Mouse (Mus musculus): ENCODE measurements at regions not wholly inside any gene's neighbourhood (a gene's known extent, or its start where the extent isn't known, plus 50 kb on each side); places are given as distances from the start of the nearest gene placed in this dataset.

GRCm38 (mm10) chr7:77867518-77867917, 870.3 kb downstream of the Ntrk3 start:
- Histone ChIP-seq H3K27me3 (ENCODE audit: control insufficient read depth, insufficient read depth, low read length, poor library complexity, severe bottlenecking) (no peaks in the 10 kb centered on the region; the same call in 1 of the 2 replicates), H3K36me3 (ENCODE audit: control insufficient read depth, insufficient read depth, low read length, poor library complexity, severe bottlenecking) (no peaks in the 10 kb centered on the region), H3K27ac (ENCODE audit: insufficient read depth, low read length) (no peak overlapping the region), H3K9me3 (replicated peaks; ENCODE audit: control insufficient read depth, insufficient read depth, low read length, poor library complexity, severe bottlenecking) (no peaks in the 10 kb centered on the region), H3K4me3 (ENCODE audit: low read depth, low read length) (no peak overlapping the region), H3K4me1 (ENCODE audit: control insufficient read depth, insufficient read depth, low read length) (no peaks in the 10 kb centered on the region), H3K9ac (ENCODE audit: low read depth, poor library complexity, severe bottlenecking) (no peak overlapping the region)
- TF ChIP-seq CTCF (IDR thresholded peaks at IDR 0.05; ENCODE audit: low read depth, low read length), result no peak
- TF ChIP-seq POLR2A (IDR thresholded peaks at IDR 0.05; ENCODE audit: insufficient read depth, low read length), result no peak
- TF ChIP-seq EP300 (IDR thresholded peaks at IDR 0.05; ENCODE audit: insufficient read depth, low read depth, low read length), result no peak

DNA sequence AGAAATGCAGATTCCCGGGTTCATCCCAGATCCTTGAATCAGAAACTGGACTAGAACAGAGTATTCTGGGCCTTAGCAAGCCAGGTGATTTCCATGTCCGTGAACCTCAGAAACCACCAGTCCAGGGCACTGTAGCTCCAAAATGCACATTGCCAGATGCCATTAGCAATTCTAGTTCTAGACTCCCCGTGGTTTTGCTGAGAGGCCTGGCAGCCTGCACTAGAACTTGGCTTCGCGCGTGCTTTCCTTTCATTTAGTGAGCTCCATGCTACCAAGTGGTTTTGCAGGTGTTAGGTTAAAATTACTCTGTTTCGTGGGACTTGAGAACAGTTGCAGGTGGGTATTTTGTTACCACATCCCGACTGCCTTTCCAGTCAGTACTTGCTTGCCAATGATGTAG, 876.0 kb downstream of the Ntrk3 start:
- Histone ChIP-seq H3K27me3 (ENCODE audit: control insufficient read depth, insufficient read depth, low read length, poor library complexity, severe bottlenecking) (no peaks in the 10 kb centered on the region; the same call in none of the 2 replicates), H3K36me3 (ENCODE audit: control insufficient read depth, insufficient read depth, low read length, poor library complexity, severe bottlenecking) (no peaks in the 10 kb centered on the region), H3K4me3 (ENCODE audit: low read depth, low read length) (no peak overlapping the region), H3K4me1 (ENCODE audit: control insufficient read depth, insufficient read depth, low read length) (no peaks in the 10 kb centered on the region), H3K9me3 (replicated peaks; ENCODE audit: control insufficient read depth, insufficient read depth, low read length, poor library complexity, severe bottlenecking) (no peaks in the 10 kb centered on the region), H3K9ac (ENCODE audit: low read depth, poor library complexity, severe bottlenecking) (no peak overlapping the region), H3K27ac (ENCODE audit: insufficient read depth, low read length) (no peak overlapping the region)
- TF ChIP-seq POLR2A (IDR thresholded peaks at IDR 0.05; ENCODE audit: insufficient read depth, low read length) (no peak), CTCF (IDR thresholded peaks at IDR 0.05; ENCODE audit: low read depth, low read length) (no peak), EP300 (IDR thresholded peaks at IDR 0.05; ENCODE audit: insufficient read depth, low read depth, low read length) (no peak)

GRCm38 (mm10) chr7:77858436-77858835, 879.4 kb downstream of the Ntrk3 start:
- Histone ChIP-seq H3K9ac (ENCODE audit: low read depth, poor library complexity, severe bottlenecking) (no peak overlapping the region), H3K4me1 (ENCODE audit: control insufficient read depth, insufficient read depth, low read length) (no peaks in the 10 kb centered on the region)
- TF ChIP-seq CTCF (IDR thresholded peaks at IDR 0.05; ENCODE audit: low read depth, low read length) (no peak), POLR2A (IDR thresholded peaks at IDR 0.05; ENCODE audit: insufficient read depth, low read length) (no peak)

GRCm38 (mm10) chr7:77857979-77858378, 879.8 kb downstream of the Ntrk3 start:
- H3K9ac ChIP-seq (ENCODE audit: low read depth, poor library complexity, severe bottlenecking), result no peak overlapping the region
- H3K36me3 ChIP-seq (ENCODE audit: control insufficient read depth, insufficient read depth, low read length, poor library complexity, severe bottlenecking), result no peaks in the 10 kb centered on the region
- no peaks in the 10 kb centered on the region for H3K4me1 ChIP-seq (ENCODE audit: control insufficient read depth, insufficient read depth, low read length)
- TF ChIP-seq EP300 (IDR thresholded peaks at IDR 0.05; ENCODE audit: insufficient read depth, low read depth, low read length), result no peak
- no peak for TF ChIP-seq CTCF (IDR thresholded peaks at IDR 0.05; ENCODE audit: low read depth, low read length)
- TF ChIP-seq POLR2A (IDR thresholded peaks at IDR 0.05; ENCODE audit: insufficient read depth, low read length), result no peak
- H3K27ac ChIP-seq (ENCODE audit: insufficient read depth, low read length), result no peak overlapping the region
- no peaks in the 10 kb centered on the region; the same call in 1 of the 2 replicates for H3K27me3 ChIP-seq (ENCODE audit: control insufficient read depth, insufficient read depth, low read length, poor library complexity, severe bottlenecking)
- no peaks in the 10 kb centered on the region for H3K9me3 ChIP-seq (replicated peaks; ENCODE audit: control insufficient read depth, insufficient read depth, low read length, poor library complexity, severe bottlenecking)
- no peak overlapping the region for H3K4me3 ChIP-seq (ENCODE audit: low read depth, low read length)

More at GRCm38 (mm10) chr7:77858436-77858835, 879.4 kb downstream of the Ntrk3 start:
- no peaks in the 10 kb centered on the region for H3K9me3 ChIP-seq (replicated peaks; ENCODE audit: control insufficient read depth, insufficient read depth, low read length, poor library complexity, severe bottlenecking)
- no peak overlapping the region for H3K4me3 ChIP-seq (ENCODE audit: low read depth, low read length)
- no peaks in the 10 kb centered on the region for H3K36me3 ChIP-seq (ENCODE audit: control insufficient read depth, insufficient read depth, low read length, poor library complexity, severe bottlenecking)
- no peaks in the 10 kb centered on the region; the same call in 1 of the 2 replicates for H3K27me3 ChIP-seq (ENCODE audit: control insufficient read depth, insufficient read depth, low read length, poor library complexity, severe bottlenecking)
- no peak overlapping the region for H3K27ac ChIP-seq (ENCODE audit: insufficient read depth, low read length)

DNA sequence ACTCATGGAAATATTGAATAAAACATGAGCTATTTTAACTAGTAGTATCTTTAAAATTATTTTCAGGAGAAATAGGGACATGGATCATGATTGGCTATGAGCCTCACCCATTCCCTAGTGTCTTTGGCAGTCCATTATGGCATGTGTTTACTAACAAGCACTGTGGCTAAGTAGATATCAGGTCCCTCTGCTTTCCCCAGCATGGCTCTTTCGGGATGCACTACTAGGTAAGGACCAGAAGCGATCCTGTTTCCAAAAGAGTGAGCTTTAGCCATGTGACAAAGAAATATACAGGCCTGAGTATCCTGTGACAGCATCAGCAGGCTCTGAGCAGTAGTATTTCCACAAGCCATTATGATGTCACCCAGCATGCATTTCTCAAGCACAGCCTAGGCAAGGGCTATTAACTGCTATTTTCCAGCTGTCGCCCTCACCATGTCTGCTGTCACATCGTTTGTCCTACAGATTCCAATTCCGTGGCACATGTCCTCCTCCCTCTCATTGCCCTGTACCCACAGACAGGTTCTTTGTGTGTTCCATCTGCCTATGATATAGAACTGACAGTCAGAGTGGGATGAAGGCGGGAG, 882.1 kb downstream of the Ntrk3 start:
- Histone ChIP-seq H3K36me3 (ENCODE audit: control insufficient read depth, insufficient read depth, low read length, poor library complexity, severe bottlenecking) (no peaks in the 10 kb centered on the region), H3K9ac (ENCODE audit: low read depth, poor library complexity, severe bottlenecking) (no peak overlapping the region), H3K27me3 (ENCODE audit: control insufficient read depth, insufficient read depth, low read length, poor library complexity, severe bottlenecking) (no peaks in the 10 kb centered on the region; the same call in 1 of the 2 replicates), H3K27ac (ENCODE audit: insufficient read depth, low read length) (no peak overlapping the region), H3K9me3 (replicated peaks; ENCODE audit: control insufficient read depth, insufficient read depth, low read length, poor library complexity, severe bottlenecking) (no peaks in the 10 kb centered on the region), H3K4me1 (ENCODE audit: control insufficient read depth, insufficient read depth, low read length) (no peaks in the 10 kb centered on the region), H3K4me3 (ENCODE audit: low read depth, low read length) (no peak overlapping the region)
- TF ChIP-seq EP300 (IDR thresholded peaks at IDR 0.05; ENCODE audit: insufficient read depth, low read depth, low read length) (no peak), POLR2A (IDR thresholded peaks at IDR 0.05; ENCODE audit: insufficient read depth, low read length) (no peak), CTCF (IDR thresholded peaks at IDR 0.05; ENCODE audit: low read depth, low read length) (no peak)

GRCm38 (mm10) chr7:77855077-77855476, 882.7 kb downstream of the Ntrk3 start:
- no peak for TF ChIP-seq POLR2A (IDR thresholded peaks at IDR 0.05; ENCODE audit: insufficient read depth, low read length)
- no peak for TF ChIP-seq EP300 (IDR thresholded peaks at IDR 0.05; ENCODE audit: insufficient read depth, low read depth, low read length)
- no peak for TF ChIP-seq CTCF (IDR thresholded peaks at IDR 0.05; ENCODE audit: low read depth, low read length)
- H3K36me3 ChIP-seq (ENCODE audit: control insufficient read depth, insufficient read depth, low read length, poor library complexity, severe bottlenecking), result no peaks in the 10 kb centered on the region
- no peaks in the 10 kb centered on the region for H3K9me3 ChIP-seq (replicated peaks; ENCODE audit: control insufficient read depth, insufficient read depth, low read length, poor library complexity, severe bottlenecking)
- no peak overlapping the region for H3K9ac ChIP-seq (ENCODE audit: low read depth, poor library complexity, severe bottlenecking)
- no peaks in the 10 kb centered on the region for H3K4me1 ChIP-seq (ENCODE audit: control insufficient read depth, insufficient read depth, low read length)
- no peak overlapping the region for H3K27ac ChIP-seq (ENCODE audit: insufficient read depth, low read length)
- H3K27me3 ChIP-seq (ENCODE audit: control insufficient read depth, insufficient read depth, low read length, poor library complexity, severe bottlenecking), result no peaks in the 10 kb centered on the region
- no peak overlapping the region for H3K4me3 ChIP-seq (ENCODE audit: low read depth, low read length)

Measured in ES-Bruce4 (cell line).